Mouse (Mus musculus) cortical plate, adult 2 months (tissue): ENCODE data around the gene Fam89b.

Source experiments
- CTCF ChIP-seq: fragments of 200-500 bp; IDR thresholded peaks from 2 replicates; pipeline ENCODE4 v1.5.1; 2011; ENCODE audit warnings: mild to moderate bottlenecking, control low read depth, low read length; ENCODE audit not compliant: insufficient read depth; ENCODE audit errors: extremely low read depth
- POLR2A ChIP-seq: fragments of 200-500 bp; IDR thresholded peaks from 2 replicates; pipeline ENCODE4 v1.6.1; 2011; ENCODE audit warnings: mild to moderate bottlenecking, low read length, control low read depth; ENCODE audit not compliant: insufficient read depth; ENCODE audit errors: extremely low read depth

DNA sequence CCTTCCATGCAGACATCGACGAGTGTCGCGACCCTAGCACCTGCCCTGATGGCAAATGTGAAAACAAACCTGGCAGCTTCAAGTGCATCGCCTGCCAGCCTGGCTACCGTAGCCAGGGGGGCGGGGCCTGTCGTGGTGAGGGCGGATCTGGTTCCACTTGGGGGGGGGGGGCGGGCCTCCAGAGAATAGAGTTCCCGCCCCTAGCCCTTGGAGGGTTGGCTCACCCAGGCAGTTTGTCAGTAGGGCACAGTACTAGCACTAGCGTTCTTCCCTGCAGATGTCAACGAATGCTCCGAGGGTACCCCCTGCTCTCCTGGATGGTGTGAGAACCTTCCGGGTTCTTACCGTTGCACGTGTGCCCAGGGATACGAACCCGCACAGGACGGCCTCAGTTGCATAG is 22.3 kb upstream of the Fam89b start:
- TF ChIP-seq CTCF (no peak), POLR2A (no peak)
